Mouse (Mus musculus) lung, postnatal 14 days (tissue): ENCODE results near the gene Plscr3.
A peak's percentile ranks its signal among the peaks of the same experiment; 100 is the strongest.
"Not testable (repeated sequence)": the region's sequence is repeated elsewhere in the genome, so short reads cannot be mapped to it uniquely, and the experiment has no call there.

Source experiments
- DNase-seq: peaks from one replicate; pipeline ENCODE4 v3.0.0; 2021

The Plscr3 gene

DNA sequence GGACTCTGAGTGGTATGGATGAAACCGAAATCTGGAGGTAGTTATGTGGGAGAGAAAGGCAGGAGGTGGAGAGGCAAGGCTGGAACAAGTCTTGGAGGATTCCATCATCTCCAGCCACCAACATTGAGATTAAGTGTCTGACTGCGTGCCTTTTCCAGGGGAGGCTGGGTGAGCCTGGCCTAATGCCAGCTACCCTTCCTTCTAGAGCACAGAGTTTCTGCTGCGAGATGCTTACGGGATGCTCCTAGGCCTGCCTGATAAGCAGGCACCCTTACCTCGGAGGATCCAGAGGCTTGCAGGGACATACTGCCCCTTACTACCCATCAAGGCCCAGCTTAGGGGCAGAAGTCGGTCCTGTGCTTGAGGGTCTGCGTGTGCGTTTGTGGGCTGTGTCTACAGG, 12.6 kb upstream of the Plscr3 start:
- no peak for DNase-seq

- DNase-seq: no peak
Observed at GRCm38 (mm10) chr11:69834001-69834549, 12.1 kb upstream of the Plscr3 start.

DNA sequence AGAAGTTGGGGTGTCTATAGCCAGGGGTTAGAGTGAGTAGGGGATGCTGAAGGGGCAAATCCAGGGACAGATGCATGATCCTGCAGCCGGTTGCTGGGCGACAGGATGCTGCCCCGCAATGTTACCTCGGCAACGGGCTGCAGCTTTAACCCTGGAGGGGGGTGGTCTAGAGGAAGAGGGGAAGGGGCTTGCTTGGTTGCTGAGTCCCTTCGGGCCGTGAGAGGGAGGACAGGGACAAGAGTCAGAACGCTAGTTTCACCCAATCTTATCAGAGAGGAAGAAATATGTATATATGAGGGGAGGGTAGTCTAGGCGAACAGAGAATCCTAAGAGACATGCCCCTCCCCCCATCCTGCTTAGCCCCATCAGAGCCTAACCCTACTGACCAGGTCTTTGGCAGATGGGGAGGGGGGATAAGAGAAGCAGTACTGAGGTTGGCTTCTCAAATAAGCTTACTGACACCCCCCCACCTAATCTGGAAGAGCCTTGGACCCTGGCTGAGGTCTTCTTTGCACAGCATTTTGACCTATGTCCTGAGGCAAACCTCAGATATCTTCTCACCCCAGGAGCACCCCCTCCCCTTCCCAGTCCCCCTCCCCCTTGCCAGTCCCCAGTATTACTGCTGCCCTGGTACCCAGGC, 10.7 kb upstream of the Plscr3 start:
- DNase-seq: no peak

DNA sequence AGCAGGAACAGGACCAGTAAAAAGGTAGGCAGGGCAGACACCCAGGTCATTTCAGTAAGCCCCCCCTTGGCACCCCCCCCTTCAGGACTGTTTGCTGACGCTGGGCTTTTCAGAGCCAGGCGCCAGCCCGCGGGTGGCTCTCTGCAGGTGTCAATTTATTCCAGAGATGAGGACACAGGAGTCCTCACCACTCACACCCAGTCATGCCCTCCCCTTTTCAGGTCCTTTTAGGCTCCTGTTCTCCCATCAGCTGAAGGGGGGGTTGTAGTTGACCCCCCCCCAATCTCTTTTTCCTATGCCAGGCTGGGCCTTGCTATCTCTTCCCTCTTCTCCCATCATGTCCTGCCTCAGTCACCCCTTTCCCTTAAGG, 10.2 kb upstream of the Plscr3 start:
- DNase-seq: no peak

- no peak for DNase-seq
Observed at GRCm38 (mm10) chr11:69836703-69837576, 9.2 kb upstream of the Plscr3 start.

GRCm38 (mm10) chr11:69837604-69837951, 8.6 kb upstream of the Plscr3 start, which contains the start of gene Nlgn2:
TSS of gene Nlgn2 (minus strand) at chr11:69837784.
- DNase-seq: no peak

DNA sequence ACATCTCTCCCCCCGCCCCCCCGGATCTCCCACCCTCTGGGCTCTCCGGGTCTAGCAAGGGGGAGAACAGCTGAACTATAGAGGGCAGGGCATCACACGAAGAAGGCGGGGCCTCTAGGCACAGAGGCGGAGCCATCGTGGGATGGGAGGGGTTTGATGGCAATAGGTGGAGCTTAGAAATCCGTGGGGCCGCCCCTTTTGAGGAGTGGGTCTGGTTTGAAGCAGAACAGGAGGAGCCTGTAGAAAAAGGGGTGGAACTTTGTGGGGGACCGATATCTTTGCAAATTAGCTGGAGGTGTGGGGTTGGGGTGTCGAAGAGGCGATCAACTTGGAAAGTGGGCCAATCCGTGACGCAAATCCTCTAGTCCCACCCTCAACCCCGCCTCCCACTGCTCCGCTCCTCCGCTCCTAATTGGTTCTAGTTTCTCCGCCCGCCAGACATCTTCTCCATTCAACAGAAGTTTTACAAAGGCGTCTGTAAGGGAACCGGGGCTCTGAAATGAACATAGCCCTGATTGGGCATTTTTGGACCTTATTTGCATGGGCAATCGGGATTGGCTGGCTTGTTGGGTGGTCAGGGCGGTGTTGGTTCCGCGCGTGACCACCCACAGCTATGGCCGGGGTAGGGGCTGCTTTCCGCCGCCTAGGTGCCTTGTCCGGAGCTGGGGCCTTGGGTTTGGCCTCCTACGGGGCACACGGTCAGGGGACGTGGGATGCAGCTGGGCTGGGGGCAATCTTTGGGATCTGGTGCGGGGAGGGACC, 8.0 kb upstream of the Plscr3 start, which contains the start of gene Tmem256:
Tmem256 (plus strand) TSS at position 563 of the 762 bp plus-strand sequence.
- DNase-seq: peak; percentile 94

DNA sequence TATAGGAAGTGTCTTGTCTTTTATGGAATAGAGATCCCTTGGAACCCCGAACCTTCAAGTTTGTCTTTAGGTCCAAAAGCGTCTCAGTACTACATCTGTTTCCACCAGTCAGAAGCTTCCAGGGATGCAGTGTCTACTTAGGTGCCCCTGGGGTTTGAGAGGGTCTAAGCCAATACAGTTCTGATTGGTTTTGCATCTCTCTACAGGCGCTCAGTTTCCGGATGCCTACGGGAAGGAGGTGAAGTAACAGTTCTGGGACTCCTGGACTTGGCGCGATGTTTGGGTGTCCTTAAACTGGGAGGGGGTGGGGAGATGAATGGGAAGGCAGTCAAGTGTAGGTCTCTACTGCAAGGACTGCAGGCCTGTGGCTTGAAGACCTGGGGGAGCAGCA, 7.5 kb upstream of the Plscr3 start:
- DNase-seq: no peak

- DNase-seq: peak; percentile 39
Observed at GRCm38 (mm10) chr11:69846738-69847688, 837 bp downstream of the Plscr3 start.

GRCm38 (mm10) chr11:69848021-69848420, 1.8 kb downstream of the Plscr3 start:
- DNase-seq: no peak

DNA sequence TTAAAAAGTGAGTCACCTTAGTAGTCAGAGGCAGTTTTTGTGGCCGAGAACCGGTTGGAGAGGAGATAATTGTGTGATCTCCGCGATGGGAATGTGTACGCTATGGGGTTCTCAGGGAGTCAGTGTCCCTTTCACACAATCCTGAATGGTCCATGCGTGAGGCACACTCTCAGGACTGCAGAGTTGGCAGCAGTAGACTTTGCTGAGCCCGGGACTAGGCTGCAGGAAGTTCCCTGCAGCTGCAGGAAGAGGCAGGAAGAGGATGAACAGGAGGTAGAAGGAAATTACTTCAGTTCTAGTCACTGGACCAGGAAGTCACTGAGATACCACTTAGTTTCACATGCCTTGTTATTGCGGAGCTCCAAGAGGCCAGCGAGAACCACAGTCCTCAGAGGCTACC, 3.0 kb downstream of the Plscr3 start:
- no peak for DNase-seq

DNA sequence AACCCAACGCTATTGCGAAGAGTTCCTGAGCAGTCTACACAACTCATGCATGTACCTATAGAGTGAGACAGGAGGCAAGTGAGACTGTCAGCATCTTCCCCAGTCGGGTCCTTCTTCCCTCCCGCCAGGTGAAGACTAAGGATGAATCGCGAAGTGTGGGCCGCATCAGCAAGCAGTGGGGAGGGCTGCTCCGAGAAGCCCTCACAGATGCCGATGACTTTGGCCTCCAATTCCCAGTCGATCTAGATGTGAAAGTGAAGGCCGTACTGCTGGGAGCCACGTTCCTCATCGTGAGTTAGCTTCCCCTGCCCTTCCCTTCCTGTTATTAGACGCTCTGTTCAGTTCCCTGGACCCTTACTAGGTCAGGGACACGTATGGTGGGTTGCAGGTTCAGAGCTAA, 3.7 kb downstream of the Plscr3 start:
- no peak for DNase-seq

DNA sequence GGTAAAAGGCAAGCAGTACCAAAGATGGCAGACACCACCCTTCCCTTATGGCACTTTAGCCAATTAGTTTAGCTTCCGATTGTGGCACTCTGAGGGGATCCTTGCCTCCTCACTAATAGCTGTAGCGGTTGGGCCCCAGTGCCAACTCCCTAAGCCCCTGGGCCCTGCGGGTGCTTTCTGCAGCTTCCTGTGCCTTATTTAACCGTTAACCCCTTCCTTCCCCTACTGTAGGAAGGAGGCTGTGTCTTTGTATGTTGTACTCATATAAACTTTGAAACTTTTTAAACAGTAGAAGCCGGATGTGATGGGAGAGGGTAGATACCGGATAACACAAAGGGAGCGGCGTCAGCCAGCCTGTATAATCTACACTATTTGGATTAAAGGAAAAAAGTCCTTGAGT, 4.6 kb downstream of the Plscr3 start:
- DNase-seq: no peak

DNA sequence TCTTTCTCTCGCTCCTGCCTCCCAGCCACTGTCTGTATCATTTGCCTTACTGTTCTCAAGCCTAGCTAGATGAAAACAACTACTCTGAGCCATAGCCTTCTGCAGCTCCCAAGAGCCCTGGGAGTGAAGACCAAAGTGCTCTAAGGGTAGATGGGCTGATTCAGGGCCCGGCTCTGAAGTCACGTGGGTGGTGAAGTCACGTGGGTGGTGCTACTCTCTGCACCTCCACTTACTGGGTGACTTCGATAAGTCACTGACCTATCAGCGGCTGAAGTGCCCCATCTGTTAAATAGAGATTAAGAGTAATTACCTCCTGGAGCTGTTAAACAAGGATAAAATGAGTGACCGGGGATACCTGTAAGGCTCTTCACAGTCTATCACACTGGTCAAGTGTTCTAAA, 7.8 kb downstream of the Plscr3 start:
- no peak for DNase-seq

DNA sequence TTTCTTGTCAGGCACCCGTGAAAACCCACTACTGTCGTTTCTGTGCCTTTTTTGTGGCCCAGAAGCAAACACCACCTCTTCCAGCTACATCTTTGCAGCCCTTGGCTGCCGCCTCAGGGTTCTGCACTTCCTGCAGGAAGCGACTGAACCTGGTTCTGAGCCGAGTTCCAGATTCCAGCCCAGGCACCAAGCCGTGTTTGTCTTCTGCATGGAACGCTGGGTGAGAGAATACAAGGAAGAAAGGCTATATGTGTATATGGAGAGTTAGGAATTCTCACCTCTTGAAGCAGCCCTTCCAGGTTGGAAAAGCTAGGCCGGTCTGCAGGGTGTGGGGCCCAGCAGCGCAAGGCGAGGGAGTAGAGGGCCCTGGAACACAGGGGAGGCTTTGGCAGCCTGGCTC, 8.5 kb downstream of the Plscr3 start:
- DNase-seq: no peak

GRCm38 (mm10) chr11:69855347-69855746, 9.2 kb downstream of the Plscr3 start:
- DNase-seq: peak; percentile 46

GRCm38 (mm10) chr11:69858113-69858998, 12.2 kb downstream of the Plscr3 start, which contains the start of gene Tnk1:
TSS of gene Tnk1 (minus strand) at chr11:69858730.
- peak; percentile 49 for DNase-seq

- DNase-seq: not testable (repeated sequence)
Observed at GRCm38 (mm10) chr11:69863729-69864128, 17.6 kb downstream of the Plscr3 start.

DNA sequence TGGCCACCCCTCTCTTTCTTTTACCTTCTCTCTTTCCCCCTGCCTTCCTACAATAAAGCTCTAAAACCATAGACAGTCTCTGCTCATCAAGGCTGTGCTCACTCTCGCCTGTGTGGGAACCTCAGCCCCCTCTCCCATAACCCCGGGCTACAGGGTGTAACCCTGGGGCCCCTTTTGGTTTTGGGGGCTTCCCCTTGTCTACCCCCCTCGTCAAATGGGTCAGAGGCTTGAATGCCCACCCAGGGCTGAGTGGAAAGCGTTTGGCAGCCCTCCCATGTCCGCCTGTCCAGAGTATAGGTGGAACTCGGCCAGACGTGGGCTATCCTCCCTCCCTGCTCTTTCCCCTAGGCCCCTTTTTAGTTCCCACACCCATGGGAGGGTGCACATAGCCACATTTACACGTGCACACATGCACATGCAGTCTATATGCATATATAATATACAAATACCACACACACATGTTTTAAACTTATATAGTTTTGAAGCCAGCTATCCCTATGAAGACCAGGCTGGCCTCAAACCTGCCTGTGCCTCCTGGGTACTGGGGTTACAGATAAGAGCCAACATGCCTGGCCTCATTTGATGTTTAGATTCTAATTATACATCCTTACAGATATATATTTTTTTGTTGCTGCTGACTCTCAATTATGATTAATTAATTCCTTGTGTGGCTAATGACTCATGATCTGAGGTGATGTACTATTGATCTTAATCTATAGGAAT, 18.1 kb downstream of the Plscr3 start:
- no peak for DNase-seq

GRCm38 (mm10) chr11:69865561-69865960, 19.4 kb downstream of the Plscr3 start:
- DNase-seq: no peak
